Mouse (Mus musculus): ENCODE measurements around the gene Sipa1l2. TPM values are rescaled to one million over a fixed set of nuclear protein-coding genes. Genes with fewer than 3 reads are reported as not detected.

The Sipa1l2 gene
- polyA plus RNA-seq, 1 experiment from 2014 or later, result 8.2 TPM

DNA sequence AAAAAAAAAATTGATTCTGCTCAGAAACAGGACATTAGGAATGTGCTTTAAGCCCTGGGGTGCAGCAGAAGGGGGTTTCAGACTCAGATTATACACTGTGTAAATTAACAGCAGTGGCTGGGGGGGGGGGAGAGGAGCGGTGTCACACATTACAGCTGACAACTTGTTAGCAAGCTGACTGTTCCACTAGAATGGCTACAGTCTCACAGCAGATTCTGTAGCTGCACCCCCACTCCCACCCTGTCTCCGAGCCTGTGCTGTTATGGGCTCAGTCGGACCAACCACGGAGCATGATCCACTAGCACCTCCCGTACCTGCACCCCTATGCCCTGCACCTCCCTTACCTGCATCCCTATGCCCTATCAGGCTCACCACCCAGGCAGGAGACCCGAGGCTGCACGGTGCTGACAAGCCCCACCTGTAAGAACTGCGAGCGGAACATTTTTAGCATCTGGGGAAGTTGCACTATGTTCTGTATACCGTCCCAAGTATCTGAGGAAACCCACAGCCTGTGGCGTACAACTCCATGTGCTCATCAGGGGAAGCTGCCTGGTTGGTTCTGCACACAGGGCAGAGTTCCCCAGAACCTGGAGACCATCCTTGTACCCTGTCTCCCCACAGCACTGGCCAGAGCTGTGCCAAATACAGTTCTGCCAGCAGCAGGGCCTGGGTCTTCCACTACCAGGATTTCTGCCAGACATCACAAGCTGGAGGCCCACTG lies 26.6 kb downstream of the Sipa1l2 start:
- ATAC-seq (replicated peaks; ENCODE audit: low FRiP score, low read depth) (no peak), DNase-seq (ENCODE audit: low spot score) (no peak)
- no peaks in the 10 kb centered on the region for H3K9me3 ChIP-seq (replicated peaks; ENCODE audit: low read length)
- H3K4me3 ChIP-seq (replicated peaks; ENCODE audit: low read depth, low read length), result no peak overlapping the region
- no peaks in the 10 kb centered on the region for H3K27me3 ChIP-seq (ENCODE audit: insufficient read depth, low read length)
- no peak overlapping the region for H3K27ac ChIP-seq
- peaks cover 16% of the 10 kb centered on the region for H3K4me1 ChIP-seq (replicated peaks; ENCODE audit: insufficient read depth, low read length)
- no peak overlapping the region for H3K4me2 ChIP-seq (ENCODE audit: low read length)
- 58% methylated on average over 11 of the region's 11 CpGs for WGBS
- H3K9ac ChIP-seq (ENCODE audit: low read depth, low read length), result no peak overlapping the region
- TF ChIP-seq CTCF (IDR thresholded peaks at IDR 0.05; ENCODE audit: low read depth), result no peak
- no peaks in the 10 kb centered on the region for H3K36me3 ChIP-seq (ENCODE audit: insufficient read depth, low read length)

DNA sequence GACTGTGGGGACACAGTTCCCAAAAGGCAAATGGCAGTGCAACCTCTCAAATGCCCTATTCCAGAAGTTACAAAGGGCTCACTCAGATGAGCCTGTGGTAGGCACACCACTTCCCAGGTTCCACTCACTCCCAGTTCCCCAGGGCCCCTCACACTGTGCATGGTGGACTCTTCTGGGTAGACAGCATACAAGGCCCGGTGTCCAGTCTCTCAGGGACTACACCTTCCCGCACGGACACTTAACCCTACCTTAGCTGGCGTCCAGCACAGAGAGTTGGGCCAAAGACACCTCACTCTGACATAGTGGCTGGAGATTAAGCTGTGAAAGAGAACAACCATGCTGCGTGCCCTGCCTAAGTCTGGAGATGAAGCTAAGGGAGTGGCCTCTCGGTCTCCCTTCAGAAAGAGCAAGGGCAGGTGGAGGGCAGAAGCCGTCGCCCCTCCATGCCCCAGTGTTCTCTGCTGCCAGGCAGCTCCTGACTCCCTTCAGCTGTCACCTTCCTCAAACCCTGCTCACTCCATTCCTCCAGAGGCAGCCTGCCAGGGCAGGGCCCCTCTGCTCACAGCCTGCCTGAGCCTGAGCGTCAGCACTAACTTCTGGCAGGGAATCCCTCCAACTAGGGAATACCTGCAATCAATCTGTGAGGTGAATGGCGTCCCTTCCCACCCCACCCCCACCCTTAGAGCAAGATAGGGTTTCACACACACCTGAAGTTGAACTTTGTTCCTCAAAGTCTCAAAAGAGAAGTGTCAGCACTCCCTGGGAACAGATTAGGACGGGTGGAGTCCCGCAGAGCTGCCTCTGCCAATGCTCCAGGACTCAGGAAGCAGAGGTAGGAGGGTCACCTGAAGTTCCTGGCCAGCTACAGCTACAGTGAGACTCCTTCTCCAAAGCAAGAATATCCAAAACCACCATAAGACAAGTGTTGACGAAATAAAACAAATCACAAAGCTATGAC lies 30.3 kb downstream of the Sipa1l2 start:
- Histone ChIP-seq H3K4me1 (replicated peaks; ENCODE audit: insufficient read depth, low read length) (peaks cover 7% of the 10 kb centered on the region; the same call in 1 of the 2 replicates), H3K27ac (peak overlapping the region; percentile 5; the same call in 1 of the 2 replicates), H3K9ac (ENCODE audit: low read depth, low read length) (no peak overlapping the region), H3K4me3 (replicated peaks; ENCODE audit: low read depth, low read length) (no peak overlapping the region), H3K9me3 (replicated peaks; ENCODE audit: low read length) (no peaks in the 10 kb centered on the region), H3K27me3 (ENCODE audit: insufficient read depth, low read length) (no peaks in the 10 kb centered on the region), H3K36me3 (ENCODE audit: insufficient read depth, low read length) (0 out of 2 replicates have a peak, but pooled peaks cover 8% of the 10 kb centered on the region), H3K4me2 (ENCODE audit: low read length) (no peak overlapping the region)
- no peak for ATAC-seq (replicated peaks; ENCODE audit: low FRiP score, low read depth)
- no peak for DNase-seq (ENCODE audit: low spot score)
- no peak for TF ChIP-seq CTCF (IDR thresholded peaks at IDR 0.05; ENCODE audit: low read depth)
- WGBS, result 64% methylated on average over 13 of the region's 13 CpGs

DNA sequence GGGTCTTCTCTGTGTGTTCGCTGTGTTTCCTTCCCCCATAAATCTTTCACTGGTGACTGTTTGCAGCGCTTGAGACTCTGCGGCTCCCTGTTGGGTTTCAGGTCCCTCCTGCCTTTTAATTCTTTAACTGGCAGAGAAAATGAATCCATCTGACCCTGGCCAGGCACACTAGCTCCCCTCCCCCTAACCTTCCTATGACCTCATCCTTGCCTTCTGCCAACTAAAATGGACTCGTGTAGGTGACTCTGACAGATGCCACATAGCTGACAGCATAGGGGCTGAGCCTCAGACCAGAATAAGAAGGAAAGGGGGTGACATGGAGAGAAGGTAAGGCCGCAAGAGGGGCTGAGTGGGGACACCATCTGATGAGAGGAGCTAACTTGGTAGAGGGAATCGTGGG lies 31.3 kb downstream of the Sipa1l2 start:
- Histone ChIP-seq H3K4me1 (replicated peaks; ENCODE audit: insufficient read depth, low read length) (peaks cover 10% of the 10 kb centered on the region; the same call in 1 of the 2 replicates), H3K36me3 (ENCODE audit: insufficient read depth, low read length) (0 out of 2 replicates have a peak, but pooled peaks cover 8% of the 10 kb centered on the region), H3K9ac (ENCODE audit: low read depth, low read length) (no peak overlapping the region), H3K27me3 (ENCODE audit: insufficient read depth, low read length) (no peaks in the 10 kb centered on the region), H3K4me2 (ENCODE audit: low read length) (no peak overlapping the region), H3K4me3 (replicated peaks; ENCODE audit: low read depth, low read length) (no peak overlapping the region), H3K27ac (no peak overlapping the region), H3K9me3 (replicated peaks; ENCODE audit: low read length) (no peaks in the 10 kb centered on the region)
- no peak for DNase-seq (ENCODE audit: low spot score)
- no peak for TF ChIP-seq CTCF (IDR thresholded peaks at IDR 0.05; ENCODE audit: low read depth)
- no peak for ATAC-seq (replicated peaks; ENCODE audit: low FRiP score, low read depth)
- WGBS, result 39% methylated on average over 6 of the region's 6 CpGs

DNA sequence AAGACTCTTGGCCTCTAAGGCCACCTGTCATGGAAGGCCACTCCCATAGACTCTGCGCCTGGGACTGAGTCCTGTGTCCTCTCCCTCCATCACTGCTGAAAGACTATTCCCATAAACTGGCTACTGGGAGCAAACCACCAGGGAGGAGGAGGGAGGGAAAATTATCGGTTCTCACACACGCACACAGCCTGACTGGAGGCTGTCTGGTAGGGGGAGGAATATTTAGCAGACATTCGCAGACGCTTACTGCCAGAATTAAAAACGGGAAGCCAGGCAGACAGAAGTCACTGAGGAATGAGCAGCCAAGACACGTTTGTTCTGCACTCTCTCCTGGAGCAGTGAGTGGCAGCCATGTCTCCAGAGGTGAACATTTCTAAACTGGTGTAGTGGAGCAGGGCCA lies 35.9 kb downstream of the Sipa1l2 start:
- 0 out of 2 replicates have a peak, but pooled peaks cover 8% of the 10 kb centered on the region for H3K36me3 ChIP-seq (ENCODE audit: insufficient read depth, low read length)
- no peak overlapping the region for H3K9ac ChIP-seq (ENCODE audit: low read depth, low read length)
- no peaks in the 10 kb centered on the region for H3K27me3 ChIP-seq (ENCODE audit: insufficient read depth, low read length)
- DNase-seq (ENCODE audit: low spot score) (no peak), ATAC-seq (replicated peaks; ENCODE audit: low FRiP score, low read depth) (no peak)
- no peak overlapping the region for H3K4me3 ChIP-seq (replicated peaks; ENCODE audit: low read depth, low read length)
- TF ChIP-seq CTCF (IDR thresholded peaks at IDR 0.05; ENCODE audit: low read depth), result no peak
- H3K4me2 ChIP-seq (ENCODE audit: low read length), result no peak overlapping the region
- 35% methylated on average over 7 of the region's 7 CpGs for WGBS
- no peaks in the 10 kb centered on the region for H3K9me3 ChIP-seq (replicated peaks; ENCODE audit: low read length)
- peaks cover 31% of the 10 kb centered on the region for H3K4me1 ChIP-seq (replicated peaks; ENCODE audit: insufficient read depth, low read length)
- peak overlapping the region; percentile 25; the same call in 1 of the 2 replicates for H3K27ac ChIP-seq

DNA sequence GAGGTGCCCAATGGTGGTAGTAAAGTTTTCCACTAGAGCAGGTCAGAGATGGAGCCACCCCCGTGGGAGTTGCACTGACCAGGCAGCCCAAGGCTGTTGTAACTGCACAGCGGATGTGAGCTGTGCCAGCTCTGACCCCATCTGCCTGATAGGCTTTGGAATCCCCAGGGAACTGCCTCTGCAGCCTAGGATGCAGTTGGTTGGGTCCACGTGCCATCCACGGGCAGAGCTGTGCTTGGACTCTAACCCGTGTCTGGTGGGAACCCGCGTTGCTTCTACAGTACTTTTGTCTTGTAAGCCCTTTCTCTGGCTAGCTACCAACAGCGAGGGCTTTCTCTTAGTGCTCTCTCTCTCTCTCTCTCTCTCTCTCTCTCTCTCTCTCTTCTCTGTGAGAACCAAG lies 36.7 kb downstream of the Sipa1l2 start:
- no peak overlapping the region for H3K4me3 ChIP-seq (replicated peaks; ENCODE audit: low read depth, low read length)
- peak; percentile 88 for ATAC-seq (replicated peaks; ENCODE audit: low FRiP score, low read depth)

DNA sequence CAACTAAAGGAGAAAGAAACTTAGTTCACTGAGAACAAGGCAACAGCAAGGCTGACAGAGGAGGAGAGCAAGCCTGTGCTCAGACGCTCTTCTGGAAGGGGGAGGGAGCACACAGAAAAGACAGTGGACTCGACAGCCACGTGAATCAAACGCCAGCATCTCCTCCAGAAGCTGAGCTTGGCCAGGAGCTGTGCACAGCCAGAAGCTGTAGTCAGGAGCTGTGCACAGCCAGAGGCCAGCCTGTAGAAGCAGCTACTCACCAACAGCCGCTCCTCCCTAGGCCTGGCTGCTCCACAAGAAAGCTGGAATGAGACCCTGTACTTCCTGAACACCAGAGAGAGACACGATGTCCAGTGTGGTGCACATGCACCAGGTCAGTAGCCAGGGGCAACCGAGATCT lies 37.4 kb downstream of the Sipa1l2 start:
- H3K4me2 ChIP-seq (ENCODE audit: low read length), result no peak overlapping the region
- DNase-seq (ENCODE audit: low spot score) (no peak), ATAC-seq (replicated peaks; ENCODE audit: low FRiP score, low read depth) (no peak)
- WGBS, result 28% methylated on average over 7 of the region's 7 CpGs
- 0 out of 2 replicates have a peak, but pooled peaks cover 8% of the 10 kb centered on the region for H3K36me3 ChIP-seq (ENCODE audit: insufficient read depth, low read length)
- TF ChIP-seq CTCF (IDR thresholded peaks at IDR 0.05; ENCODE audit: low read depth), result no peak
- peak overlapping the region; percentile 37; the same call in 1 of the 2 replicates for H3K27ac ChIP-seq
- peaks cover 45% of the 10 kb centered on the region for H3K4me1 ChIP-seq (replicated peaks; ENCODE audit: insufficient read depth, low read length)
- no peaks in the 10 kb centered on the region for H3K9me3 ChIP-seq (replicated peaks; ENCODE audit: low read length)
- no peak overlapping the region for H3K4me3 ChIP-seq (replicated peaks; ENCODE audit: low read depth, low read length)
- no peaks in the 10 kb centered on the region for H3K27me3 ChIP-seq (ENCODE audit: insufficient read depth, low read length)
- no peak overlapping the region for H3K9ac ChIP-seq (ENCODE audit: low read depth, low read length)

More for the DNA sequence above, 36.7 kb downstream of the Sipa1l2 start:
- no peak for DNase-seq (ENCODE audit: low spot score)
- Histone ChIP-seq H3K9ac (ENCODE audit: low read depth, low read length) (no peak overlapping the region), H3K9me3 (replicated peaks; ENCODE audit: low read length) (no peaks in the 10 kb centered on the region), H3K4me2 (ENCODE audit: low read length) (no peak overlapping the region), H3K27me3 (ENCODE audit: insufficient read depth, low read length) (no peaks in the 10 kb centered on the region), H3K4me1 (replicated peaks; ENCODE audit: insufficient read depth, low read length) (peaks cover 37% of the 10 kb centered on the region), H3K27ac (peak overlapping the region; percentile 25; the same call in 1 of the 2 replicates), H3K36me3 (ENCODE audit: insufficient read depth, low read length) (0 out of 2 replicates have a peak, but pooled peaks cover 8% of the 10 kb centered on the region)
- TF ChIP-seq CTCF (IDR thresholded peaks at IDR 0.05; ENCODE audit: low read depth), result no peak
- 70% methylated on average over 8 of the region's 8 CpGs for WGBS
